Mouse (Mus musculus): ENCODE results near the gene Vps51. TPM values are rescaled to one million over a fixed set of nuclear protein-coding genes. Genes with fewer than 3 reads are reported as not detected.
A peak's percentile ranks its signal among the peaks of the same experiment; 100 is the strongest.

Vps51 gene
- polyA plus RNA-seq, 1 experiment from 2014 or later: 48.1 TPM

DNA sequence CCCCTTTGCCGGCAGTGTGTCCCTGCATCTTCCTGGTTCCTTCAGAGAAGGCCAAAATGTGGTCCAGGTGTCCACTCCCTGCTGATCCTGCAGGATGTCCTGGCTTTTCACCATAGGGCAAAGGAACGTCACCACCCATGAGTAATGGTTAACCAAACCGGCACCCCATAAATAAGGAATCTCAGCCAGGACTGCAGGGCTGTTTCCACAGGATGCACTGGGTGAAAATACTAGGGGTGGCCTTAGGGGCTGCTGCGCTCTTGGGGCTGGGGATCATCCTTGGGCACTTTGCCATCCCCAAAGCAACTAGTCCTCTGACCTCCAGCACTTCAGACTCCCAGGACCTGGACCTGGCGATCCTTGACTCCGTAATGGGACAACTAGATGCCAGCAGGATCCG, 28.6 kb upstream of the Vps51 start, which contains the start of gene Naaladl1:
TSS of gene Naaladl1 (plus strand) at position 197 of the 400 bp plus-strand sequence.
- no peak within 1 kb of the TSS for H3K27ac ChIP-seq (replicated peaks)
- H3K4me2 ChIP-seq: no peak within 1 kb of the TSS
- H3K36me3 ChIP-seq: no peaks in the 10 kb centered on the region
- peak within 1 kb of the TSS; percentile 61 for H3K9ac ChIP-seq
- H3K4me1 ChIP-seq: no peaks in the 10 kb centered on the region
- no peak within 1 kb of the TSS for H3K4me3 ChIP-seq
- WGBS: 85% methylated on average over 7 of the region's 7 CpGs
- H3K9me3 ChIP-seq: no peaks in the 10 kb centered on the region
- no peaks in the 10 kb centered on the region for H3K27me3 ChIP-seq (replicated peaks)
- ATAC-seq (ENCODE audit: extremely low read depth, insufficient number of reproducible peaks, low FRiP score, low TSS enrichment): no peak

DNA sequence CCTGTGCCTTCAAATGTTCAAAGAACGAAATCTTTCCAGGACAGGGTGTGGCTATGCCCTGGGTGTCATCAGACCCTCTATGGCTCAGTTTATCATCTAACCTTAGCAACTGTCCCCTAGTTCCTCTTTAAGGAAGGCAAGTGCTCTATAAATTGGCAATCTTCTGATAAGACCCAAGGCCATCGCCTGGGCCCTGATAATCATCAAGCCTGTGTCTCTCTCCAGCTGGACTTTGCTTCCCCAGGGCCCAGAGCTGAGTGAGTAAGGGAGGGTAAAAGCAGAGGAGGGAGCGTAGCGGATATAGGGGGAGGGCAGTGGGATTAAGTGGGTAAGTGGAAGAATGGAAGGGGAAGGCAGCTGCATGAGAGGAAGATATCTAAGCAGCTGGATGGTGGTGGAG, 27.4 kb upstream of the Vps51 start:
- Histone ChIP-seq H3K4me1 (no peaks in the 10 kb centered on the region), H3K27ac (replicated peaks) (no peak overlapping the region), H3K27me3 (replicated peaks) (no peaks in the 10 kb centered on the region), H3K9ac (peak overlapping the region; percentile 61), H3K4me3 (no peak overlapping the region), H3K36me3 (peaks cover 9% of the 10 kb centered on the region; the same call in 1 of the 2 replicates), H3K9me3 (no peaks in the 10 kb centered on the region), H3K4me2 (no peak overlapping the region)
- 53% methylated on average over 4 of the region's 4 CpGs for whole genome bisulfite sequencing
- no peak for ATAC-seq (ENCODE audit: extremely low read depth, insufficient number of reproducible peaks, low FRiP score, low TSS enrichment)

DNA sequence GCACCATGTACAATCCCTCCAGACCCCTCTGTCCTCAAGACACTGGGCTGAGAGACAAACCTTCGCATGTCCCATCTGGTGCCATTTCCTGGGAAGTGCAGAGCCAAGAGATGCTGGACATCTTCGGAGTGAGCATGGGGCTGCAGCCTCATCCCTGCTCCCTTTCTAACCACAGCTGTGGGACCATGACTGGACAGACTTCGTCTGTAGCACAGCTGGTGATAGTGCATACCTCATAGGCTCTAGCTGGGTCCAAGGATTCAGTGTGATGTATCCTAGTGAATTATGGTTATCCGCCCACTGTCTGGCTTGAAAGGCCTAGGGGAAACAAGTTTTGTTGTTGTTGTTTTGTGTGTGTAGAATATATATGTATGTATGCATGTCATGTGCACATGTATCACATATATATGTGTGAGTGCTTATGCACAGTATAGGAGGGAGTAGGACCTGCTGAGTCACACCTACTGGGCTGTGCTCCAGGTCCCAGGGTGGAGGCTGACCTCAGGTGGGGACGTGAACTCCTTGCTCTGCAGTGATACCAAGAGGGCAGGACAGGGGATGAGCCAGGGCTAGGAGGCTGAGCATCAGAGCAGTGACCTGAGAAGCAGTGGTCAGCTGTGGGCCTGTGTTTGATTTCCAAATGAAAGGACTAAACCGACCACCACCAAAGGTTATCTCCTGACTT, 25.3 kb upstream of the Vps51 start:
- H3K27ac ChIP-seq (replicated peaks): no peak overlapping the region
- 68% methylated on average over 6 of the region's 6 CpGs for WGBS
- H3K9ac ChIP-seq: no peak overlapping the region
- peaks cover 18% of the 10 kb centered on the region for H3K36me3 ChIP-seq
- no peak for ATAC-seq (ENCODE audit: extremely low read depth, insufficient number of reproducible peaks, low FRiP score, low TSS enrichment)
- no peaks in the 10 kb centered on the region for H3K9me3 ChIP-seq
- no peaks in the 10 kb centered on the region for H3K4me1 ChIP-seq
- no peak overlapping the region for H3K4me3 ChIP-seq
- H3K27me3 ChIP-seq (replicated peaks): no peaks in the 10 kb centered on the region
- no peak overlapping the region for H3K4me2 ChIP-seq

DNA sequence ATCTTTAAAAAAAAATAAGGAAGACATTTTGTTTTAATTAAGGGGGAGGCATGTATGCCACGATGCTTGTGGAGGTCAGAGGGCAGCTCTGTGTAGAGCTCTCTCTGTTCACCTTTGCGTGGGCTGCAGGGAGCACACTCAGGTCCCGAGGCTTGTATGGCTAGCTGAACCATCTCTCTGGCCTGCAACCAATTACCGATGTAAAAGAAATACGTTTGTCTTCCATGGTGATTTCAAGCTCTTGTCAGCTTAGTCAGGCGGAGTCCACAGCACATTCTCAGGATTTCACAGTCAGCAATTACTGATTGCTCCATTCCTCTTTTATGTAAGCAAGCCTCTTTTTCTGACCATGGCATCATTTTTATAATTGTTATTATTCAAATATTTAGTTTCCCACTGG, 24.2 kb upstream of the Vps51 start:
- Histone ChIP-seq H3K4me2 (no peak overlapping the region), H3K9ac (no peak overlapping the region), H3K27ac (replicated peaks) (no peak overlapping the region), H3K36me3 (peaks cover 23% of the 10 kb centered on the region), H3K9me3 (no peaks in the 10 kb centered on the region), H3K27me3 (replicated peaks) (no peaks in the 10 kb centered on the region), H3K4me3 (no peak overlapping the region), H3K4me1 (no peaks in the 10 kb centered on the region)
- no peak for ATAC-seq (ENCODE audit: extremely low read depth, insufficient number of reproducible peaks, low FRiP score, low TSS enrichment)
- 76% methylated on average over 6 of the region's 6 CpGs for WGBS

DNA sequence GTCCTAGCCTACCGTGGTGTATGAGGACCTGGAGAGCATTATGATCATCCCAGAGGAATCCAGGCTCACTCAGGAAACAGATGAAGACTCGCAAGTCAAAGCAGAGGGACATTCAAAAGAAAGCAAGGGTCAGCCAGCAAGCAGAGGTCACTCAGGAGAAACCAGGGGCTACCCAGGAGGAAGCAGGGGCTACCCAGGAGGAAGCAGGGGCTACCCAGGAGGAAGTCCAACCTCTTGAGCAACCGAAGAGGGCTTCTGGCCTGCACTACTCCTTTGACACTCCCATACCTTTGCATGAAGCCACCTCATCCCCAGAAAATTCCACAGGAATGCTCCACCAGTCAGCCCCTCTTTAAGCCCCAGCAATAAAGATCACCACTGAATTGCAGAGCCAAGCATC, 20.8 kb upstream of the Vps51 start:
- no peak overlapping the region for H3K9ac ChIP-seq
- H3K27me3 ChIP-seq (replicated peaks): no peaks in the 10 kb centered on the region
- 82% methylated on average over 3 of the region's 3 CpGs for WGBS
- no peak for ATAC-seq (ENCODE audit: extremely low read depth, insufficient number of reproducible peaks, low FRiP score, low TSS enrichment)
- H3K9me3 ChIP-seq: no peaks in the 10 kb centered on the region
- H3K36me3 ChIP-seq: peaks cover 48% of the 10 kb centered on the region
- H3K4me1 ChIP-seq: no peaks in the 10 kb centered on the region
- no peak overlapping the region for H3K4me2 ChIP-seq
- H3K4me3 ChIP-seq: no peak overlapping the region
- H3K27ac ChIP-seq (replicated peaks): no peak overlapping the region

DNA sequence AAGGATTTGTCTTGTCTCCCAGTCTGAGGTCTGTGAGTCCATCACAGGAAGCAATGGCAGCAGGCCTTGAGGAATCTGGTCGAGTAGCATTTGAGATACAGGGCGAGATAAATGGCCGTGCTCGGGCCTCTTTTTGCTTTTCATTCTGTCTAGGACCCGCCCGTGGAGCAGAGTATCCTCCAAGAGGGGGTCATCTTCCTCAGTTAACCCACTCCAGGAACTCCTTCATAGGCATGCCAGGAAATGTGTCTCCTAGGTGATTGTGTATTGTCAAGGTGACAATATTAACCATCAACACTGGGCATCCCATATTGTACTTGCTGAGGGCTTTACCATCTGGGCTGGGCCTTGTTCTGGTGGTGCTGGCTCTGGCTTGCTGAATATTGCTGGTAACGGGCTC, 17.1 kb upstream of the Vps51 start, which contains the start of gene AC131692.1:
TSS of gene AC131692.1 (plus strand) at position 301 of the 400 bp plus-strand sequence.
- Histone ChIP-seq H3K4me3 (no peak within 1 kb of the TSS), H3K9ac (no peak within 1 kb of the TSS), H3K27me3 (replicated peaks) (no peaks in the 10 kb centered on the region), H3K36me3 (peaks cover 74% of the 10 kb centered on the region), H3K27ac (replicated peaks) (no peak within 1 kb of the TSS), H3K4me2 (no peak within 1 kb of the TSS), H3K9me3 (no peaks in the 10 kb centered on the region), H3K4me1 (no peaks in the 10 kb centered on the region)
- no peak for ATAC-seq (ENCODE audit: extremely low read depth, insufficient number of reproducible peaks, low FRiP score, low TSS enrichment)
- WGBS: 88% methylated on average over 7 of the region's 7 CpGs

DNA sequence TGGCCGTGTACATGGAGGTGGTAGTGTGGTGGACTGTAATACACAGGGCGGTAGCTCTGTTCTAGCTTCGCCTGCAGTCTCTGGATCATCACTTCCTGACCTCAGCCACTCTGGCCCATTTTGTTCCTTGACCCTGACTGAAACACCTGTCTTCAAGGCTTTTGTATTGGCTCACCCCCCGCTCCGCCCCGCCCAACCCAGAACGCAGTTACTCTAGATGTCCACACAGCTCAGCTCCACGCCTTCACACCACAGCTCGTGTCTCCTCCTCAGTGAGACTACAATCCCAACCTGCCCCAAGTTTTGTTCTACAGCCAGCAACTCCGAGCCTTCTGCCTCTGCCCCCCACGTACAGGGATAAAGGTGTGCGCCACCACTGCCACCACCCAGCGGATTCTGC, 11.8 kb upstream of the Vps51 start:
- Histone ChIP-seq H3K9ac (no peak overlapping the region), H3K27me3 (replicated peaks) (no peaks in the 10 kb centered on the region), H3K36me3 (peaks cover 69% of the 10 kb centered on the region), H3K27ac (replicated peaks) (no peak overlapping the region), H3K9me3 (no peaks in the 10 kb centered on the region), H3K4me3 (no peak overlapping the region), H3K4me1 (peaks cover 16% of the 10 kb centered on the region), H3K4me2 (no peak overlapping the region)
- no peak for ATAC-seq (ENCODE audit: extremely low read depth, insufficient number of reproducible peaks, low FRiP score, low TSS enrichment)
- WGBS: 91% methylated on average over 13 of the region's 13 CpGs

DNA sequence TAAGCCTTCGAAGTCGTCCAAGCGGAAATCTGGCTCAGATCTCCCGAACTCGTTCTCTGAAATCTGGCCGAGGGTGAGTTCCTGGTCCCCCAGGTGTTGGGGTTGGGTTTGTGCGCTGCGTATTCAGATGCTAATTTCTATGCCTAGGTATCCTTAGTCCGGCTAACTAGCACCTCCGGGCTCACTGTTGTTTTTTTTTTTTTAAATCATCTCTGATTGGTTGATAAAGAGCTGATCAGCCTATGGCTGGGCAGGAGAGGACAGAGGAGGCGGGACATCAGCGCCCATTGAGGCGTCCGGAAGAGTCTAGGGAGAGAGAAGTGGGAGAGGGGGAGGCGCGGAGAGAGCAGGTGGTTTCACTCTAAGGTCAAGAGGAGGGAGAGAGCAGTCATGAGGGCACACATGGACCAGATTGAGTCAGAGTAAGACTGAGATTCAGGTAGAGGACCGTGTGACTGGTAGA, 8.4 kb upstream of the Vps51 start:
- H3K4me3 ChIP-seq: peak overlapping the region; percentile 84
- peak overlapping the region; percentile 89 for H3K9ac ChIP-seq
- peaks cover 22% of the 10 kb centered on the region for H3K4me1 ChIP-seq
- H3K9me3 ChIP-seq: no peaks in the 10 kb centered on the region
- ATAC-seq (ENCODE audit: extremely low read depth, insufficient number of reproducible peaks, low FRiP score, low TSS enrichment): no peak
- no peaks in the 10 kb centered on the region for H3K27me3 ChIP-seq (replicated peaks)
- peak overlapping the region; percentile 93 for H3K4me2 ChIP-seq
- H3K36me3 ChIP-seq: peaks cover 68% of the 10 kb centered on the region
- 0% methylated on average over 17 of the region's 17 CpGs for WGBS
- H3K27ac ChIP-seq (replicated peaks): peak overlapping the region; percentile 59

DNA sequence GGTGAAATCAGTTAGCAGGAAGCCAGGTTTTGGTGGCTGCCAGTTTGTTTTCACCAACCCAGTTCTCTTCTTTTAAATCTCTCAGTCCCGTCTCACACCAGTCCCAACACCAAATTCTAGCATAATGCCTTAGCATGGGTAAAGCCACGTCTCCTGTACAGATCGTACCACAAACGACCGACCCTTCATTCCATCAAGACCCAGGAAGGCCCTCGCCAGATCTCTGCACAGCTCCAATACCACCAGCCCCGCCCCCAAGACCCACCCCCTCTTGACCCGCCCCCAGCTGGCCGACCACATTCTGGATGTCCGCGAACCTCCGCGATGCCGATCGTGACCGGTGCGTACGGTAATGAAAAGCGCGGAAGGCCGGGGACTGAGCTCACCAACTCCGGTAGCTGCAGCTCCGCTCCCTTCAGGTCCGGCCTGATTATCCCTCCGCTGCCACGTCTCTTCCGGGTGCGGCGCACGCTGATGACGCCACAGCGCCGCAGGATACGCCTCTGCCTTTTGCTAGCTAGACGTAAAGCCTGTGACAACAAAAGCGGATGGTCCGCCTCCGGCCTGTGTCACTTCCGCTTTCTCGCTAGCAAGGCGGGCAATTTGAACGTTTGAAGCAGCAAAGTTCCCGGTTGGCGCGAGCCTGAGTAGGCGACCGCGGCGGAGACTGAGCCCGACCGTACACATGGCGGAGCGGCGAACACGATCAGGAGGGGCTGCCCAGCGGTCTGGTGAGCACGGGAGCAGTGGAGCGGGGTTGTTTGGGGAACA, 7.6 kb upstream of the Vps51 start, which contains the start of the genes Zfpl1 and Cdca5:
TSS of gene Zfpl1 (minus strand) at position 479 of the 771 bp plus-strand sequence.
TSS of gene Cdca5 (plus strand) at position 506 of the 771 bp plus-strand sequence.
- peaks cover 22% of the 10 kb centered on the region for H3K4me1 ChIP-seq
- H3K9ac ChIP-seq: peak within 1 kb of the TSS; percentile 89
- peak within 1 kb of the TSS; percentile 59 for H3K27ac ChIP-seq (replicated peaks)
- H3K27me3 ChIP-seq (replicated peaks): no peaks in the 10 kb centered on the region
- ATAC-seq (ENCODE audit: extremely low read depth, insufficient number of reproducible peaks, low FRiP score, low TSS enrichment): peak; percentile 79
- H3K4me3 ChIP-seq: peak within 1 kb of the TSS; percentile 84
- peak within 1 kb of the TSS; percentile 94 for H3K4me2 ChIP-seq
- peaks cover 68% of the 10 kb centered on the region for H3K36me3 ChIP-seq
- WGBS: under 1% methylated on average over 58 of the region's 58 CpGs
- no peaks in the 10 kb centered on the region for H3K9me3 ChIP-seq

DNA sequence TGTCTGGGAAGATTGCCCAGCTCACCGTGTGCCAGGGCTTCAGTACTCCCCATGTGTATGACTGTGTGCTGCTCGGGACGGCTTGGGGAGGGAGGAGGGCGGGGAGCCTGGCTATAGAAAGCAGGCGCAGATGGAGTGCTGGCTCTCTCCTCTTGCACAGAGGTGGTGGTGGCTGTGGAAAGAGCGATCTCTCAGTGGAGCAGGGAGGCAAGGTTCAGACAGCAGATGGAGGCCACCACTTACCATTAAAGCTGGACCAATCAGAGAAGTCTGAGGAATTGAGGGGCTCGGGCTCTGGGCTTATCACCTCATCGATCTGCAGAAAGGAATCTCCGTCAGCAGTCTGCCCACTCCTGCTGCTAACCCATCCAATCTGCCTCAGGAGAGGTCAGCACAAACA, 5.1 kb upstream of the Vps51 start, which contains the start of gene Gm28374:
TSS of gene Gm28374 (minus strand) at position 101 of the 400 bp plus-strand sequence.
- ATAC-seq (ENCODE audit: extremely low read depth, insufficient number of reproducible peaks, low FRiP score, low TSS enrichment): no peak
- Histone ChIP-seq H3K4me3 (no peak within 1 kb of the TSS), H3K27me3 (replicated peaks) (no peaks in the 10 kb centered on the region), H3K36me3 (peaks cover 48% of the 10 kb centered on the region), H3K27ac (replicated peaks) (no peak within 1 kb of the TSS), H3K4me1 (peaks cover 27% of the 10 kb centered on the region), H3K4me2 (no peak within 1 kb of the TSS), H3K9me3 (no peaks in the 10 kb centered on the region), H3K9ac (no peak within 1 kb of the TSS)
- WGBS: 84% methylated on average over 9 of the region's 9 CpGs

DNA sequence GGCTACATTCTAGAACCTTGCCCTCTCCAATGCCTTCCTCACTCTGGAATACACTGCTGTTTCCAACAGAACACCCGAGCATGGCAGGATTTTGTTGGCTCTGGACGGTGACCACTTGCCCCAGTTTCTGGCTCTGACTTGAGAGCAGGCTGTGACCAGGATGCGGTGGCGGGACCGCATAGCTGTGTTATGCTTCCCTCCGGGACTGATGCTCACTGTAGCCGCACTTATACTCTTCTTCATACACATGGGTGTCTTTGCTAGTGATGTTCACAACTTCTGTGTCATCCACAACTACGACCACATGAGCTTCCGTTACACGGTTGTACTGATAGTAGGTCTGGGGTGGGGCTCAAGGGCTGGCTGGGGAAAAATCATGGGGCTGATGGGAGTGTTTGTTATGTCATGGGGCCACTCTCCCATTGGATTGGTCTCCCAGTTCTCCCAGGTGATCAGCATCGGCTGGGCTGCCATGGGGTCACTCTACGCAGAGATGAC, 3.0 kb upstream of the Vps51 start, which contains the start of gene Tmem262:
TSS of gene Tmem262 (plus strand) at position 51 of the 498 bp plus-strand sequence.
- 89% methylated on average over 12 of the region's 12 CpGs for WGBS
- no peak for ATAC-seq (ENCODE audit: extremely low read depth, insufficient number of reproducible peaks, low FRiP score, low TSS enrichment)

More for the DNA sequence above, 3.0 kb upstream of the Vps51 start, which contains the start of gene Tmem262:
- Histone ChIP-seq H3K4me2 (no peak within 1 kb of the TSS), H3K4me3 (no peak within 1 kb of the TSS), H3K9me3 (no peaks in the 10 kb centered on the region), H3K27me3 (replicated peaks) (no peaks in the 10 kb centered on the region), H3K36me3 (peaks cover 40% of the 10 kb centered on the region), H3K4me1 (peaks cover 25% of the 10 kb centered on the region), H3K9ac (no peak within 1 kb of the TSS), H3K27ac (replicated peaks) (no peak within 1 kb of the TSS)
